Mouse (Mus musculus) retina, embryonic 14.5 days (tissue): ENCODE measurements at regions not wholly inside any gene's neighbourhood (a gene's known extent, or its start where the extent isn't known, plus 50 kb on each side); places are given as distances from the start of the nearest gene placed in this dataset.
A peak's percentile ranks its signal among the peaks of the same experiment; 100 is the strongest.

Experiments used
- DNase-seq: peaks from one replicate; pipeline ENCODE4 v3.0.0-alpha.2; 2015; ENCODE audit warnings: low spot score

DNA sequence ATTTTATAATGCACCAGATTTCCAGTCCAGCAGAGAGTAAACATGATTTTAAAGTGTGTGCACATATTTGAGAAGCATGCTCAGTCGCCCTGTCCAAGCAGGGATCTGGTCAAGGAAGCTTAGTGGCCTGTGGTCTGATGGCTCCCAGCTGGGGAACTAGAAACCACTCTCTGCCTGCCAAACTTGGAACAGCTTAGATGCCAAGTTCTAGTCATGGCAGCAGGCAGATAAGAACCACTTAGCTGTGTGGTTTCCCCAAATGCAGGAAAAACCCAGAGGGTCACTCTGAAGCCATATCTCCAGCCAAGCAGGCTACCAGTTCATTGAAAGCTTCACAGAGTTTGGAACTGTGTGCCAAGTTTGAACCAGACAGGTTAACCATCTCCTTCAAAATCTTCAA is 86.1 kb downstream of the Fam114a2 start:
- no peak for DNase-seq

DNA sequence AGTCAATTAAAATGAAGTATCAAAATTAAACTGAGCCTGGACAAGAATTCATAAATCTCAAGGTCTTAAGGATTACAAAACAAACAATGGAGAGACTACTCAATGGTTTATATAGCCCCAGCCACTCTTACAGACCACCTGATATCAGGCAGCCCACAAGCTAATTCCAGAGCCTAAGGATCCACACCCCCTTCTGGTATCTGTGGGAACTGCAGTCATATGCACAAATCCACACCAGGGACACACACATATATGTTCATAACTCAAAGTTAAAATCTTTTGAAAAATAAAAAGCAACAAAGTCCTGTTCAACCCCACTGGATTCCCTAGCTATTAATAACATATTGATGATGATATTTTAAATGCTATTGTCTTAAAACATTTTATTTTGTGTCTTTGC is 86.5 kb downstream of the Fam114a2 start:
- no peak for DNase-seq

DNA sequence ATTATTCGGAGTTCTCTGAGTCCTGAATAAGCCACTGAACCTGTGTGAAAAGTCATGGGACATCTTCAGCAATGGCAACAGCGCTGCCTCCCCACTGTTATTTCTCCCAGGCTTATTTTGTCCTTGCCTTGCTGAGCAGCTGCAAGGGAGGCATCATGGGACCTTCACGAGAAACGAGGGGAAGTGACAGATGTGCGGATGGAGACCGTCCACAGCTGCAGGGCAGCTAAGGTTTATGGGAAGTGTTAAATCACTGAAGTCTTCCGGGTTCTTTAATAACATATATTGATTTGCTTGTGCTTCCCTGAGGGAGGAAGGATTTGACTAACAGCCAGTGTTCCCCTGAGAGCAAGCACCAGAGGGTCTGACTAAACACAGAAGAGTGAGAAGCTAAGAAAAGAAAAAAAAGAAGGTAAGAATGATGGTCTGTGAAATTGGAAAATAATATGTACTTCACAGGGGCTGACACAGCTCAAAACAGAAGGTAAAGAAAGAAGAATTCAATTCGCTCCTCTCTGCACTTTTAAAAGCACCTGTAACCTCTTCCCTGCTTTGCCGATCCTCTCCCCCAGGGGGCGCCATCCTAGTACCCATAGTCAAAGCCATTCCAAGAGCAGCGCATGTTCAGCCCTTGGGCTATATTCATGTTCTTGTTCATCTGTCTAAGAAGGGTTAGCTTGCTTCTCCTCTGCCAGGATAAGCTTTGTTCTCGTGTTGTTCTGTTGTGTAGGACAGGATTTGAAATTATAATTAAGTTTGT is 92.2 kb downstream of the Fam114a2 start:
- peak; percentile 22 for DNase-seq

DNA sequence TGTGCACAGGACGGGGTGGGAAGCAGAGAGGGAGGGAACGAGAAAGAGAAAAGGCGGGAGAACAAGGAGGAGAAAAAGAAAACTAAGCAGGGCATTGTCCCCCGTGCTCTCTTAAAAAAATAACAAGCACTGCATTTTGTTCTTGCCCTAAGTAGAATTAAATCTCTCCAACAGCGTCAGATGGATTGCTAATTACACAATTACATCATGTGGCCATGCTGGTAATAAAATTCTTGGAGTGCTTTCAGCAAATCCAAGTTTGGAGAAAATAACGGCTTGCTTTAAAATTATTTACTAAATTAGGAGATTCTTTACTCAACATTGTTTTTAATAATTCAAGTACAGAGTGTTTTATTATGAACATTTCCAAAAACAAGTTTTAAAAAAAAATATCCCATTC is 99.0 kb downstream of the Fam114a2 start:
- no peak for DNase-seq

DNA sequence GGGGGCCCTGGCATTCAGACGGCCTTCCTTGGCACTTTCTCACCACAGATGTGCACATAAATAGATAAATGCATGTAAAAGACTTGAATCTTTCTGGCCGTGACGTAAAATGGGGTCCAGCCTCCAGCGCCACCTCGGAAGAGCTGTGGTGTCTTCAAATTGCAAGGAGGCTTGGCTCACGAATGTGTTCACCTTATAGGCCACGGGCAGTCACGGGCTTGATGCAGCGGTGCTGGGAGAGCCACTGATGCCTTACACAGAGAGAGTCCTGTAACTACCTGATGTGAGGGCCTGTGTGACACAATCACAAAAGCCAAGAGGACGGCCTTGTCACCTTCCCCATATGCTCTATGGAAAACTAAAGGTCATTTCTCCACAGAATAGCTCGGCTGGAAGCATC is 102.4 kb downstream of the Fam114a2 start:
- DNase-seq: no peak

DNA sequence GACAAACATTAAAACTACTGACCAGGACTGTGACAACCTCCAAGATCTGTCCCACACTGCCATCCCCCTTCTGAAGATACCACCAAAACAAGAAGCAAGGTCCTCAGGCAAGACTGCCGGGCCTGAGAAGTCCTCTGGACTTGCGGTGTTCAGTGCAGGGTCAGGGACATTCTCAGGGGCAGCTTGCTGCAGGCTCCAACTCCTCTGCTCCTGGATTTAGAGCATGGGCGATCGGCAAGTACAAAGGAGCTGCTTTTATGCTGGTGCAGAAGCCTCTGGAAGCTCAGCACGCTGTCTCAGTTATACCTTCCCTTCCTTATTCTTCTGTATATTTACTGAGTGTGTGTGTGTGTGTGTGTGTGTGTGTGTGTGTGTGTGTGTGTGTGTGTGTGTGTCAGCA is 103.2 kb downstream of the Fam114a2 start:
- no peak for DNase-seq

DNA sequence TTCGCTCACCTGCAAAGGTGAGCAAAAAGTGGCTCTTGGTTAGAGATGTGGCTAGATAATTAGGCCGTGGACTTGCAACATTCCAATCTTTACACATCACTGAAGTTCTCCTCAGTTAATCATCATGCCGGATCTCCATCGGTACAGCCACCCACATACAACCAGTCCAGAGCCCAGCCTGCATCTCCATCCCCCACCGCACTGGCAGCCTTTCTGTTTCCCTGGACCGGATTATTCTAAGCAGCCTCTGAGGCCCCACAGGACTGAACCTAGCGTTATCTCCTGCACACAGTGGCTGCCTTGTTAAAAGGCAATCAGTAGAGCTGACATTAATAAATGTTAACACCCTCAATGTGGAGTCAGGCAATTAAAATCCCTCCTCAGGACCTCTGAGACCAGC is 103.7 kb downstream of the Fam114a2 start:
- DNase-seq: peak; percentile 66

DNA sequence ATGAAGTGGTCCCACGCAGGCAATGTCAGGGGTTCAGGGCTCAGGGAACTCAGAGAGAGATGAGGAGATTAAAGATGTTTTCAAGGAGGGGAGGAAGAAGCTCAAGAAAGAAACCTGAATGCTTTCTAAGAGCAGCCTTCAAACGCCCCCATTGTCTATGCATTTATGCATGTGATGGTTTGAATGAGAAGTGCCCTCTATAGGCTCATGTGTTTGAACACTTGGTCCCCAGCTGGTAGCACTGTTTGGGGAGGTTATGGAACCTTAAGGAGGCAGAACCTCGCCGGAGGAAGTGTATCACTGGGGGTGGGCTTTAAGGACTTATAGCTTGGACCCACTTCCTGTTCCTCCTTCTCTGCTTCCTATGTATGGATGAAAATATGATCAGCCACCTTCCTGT is 105.1 kb downstream of the Fam114a2 start:
- no peak for DNase-seq

DNA sequence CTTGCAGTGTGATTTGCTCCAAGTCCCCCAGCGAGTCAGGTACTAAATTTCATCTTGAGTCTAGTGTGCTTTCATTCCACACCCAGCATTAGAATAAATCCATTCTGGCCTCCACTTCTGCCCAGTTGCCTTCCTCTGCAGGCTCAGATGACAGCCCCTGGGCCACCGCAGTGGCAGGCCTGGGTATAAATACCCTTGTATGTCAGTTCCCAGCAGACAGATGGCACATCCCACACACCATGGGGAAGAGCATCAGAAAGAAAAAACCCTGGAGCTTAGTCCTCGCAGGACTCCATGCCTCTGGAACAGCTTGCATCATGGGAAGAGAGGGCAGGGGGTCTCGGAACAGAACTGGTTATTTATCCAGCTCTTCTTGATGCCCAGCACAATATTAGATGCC is 105.7 kb downstream of the Fam114a2 start:
- DNase-seq: no peak

DNA sequence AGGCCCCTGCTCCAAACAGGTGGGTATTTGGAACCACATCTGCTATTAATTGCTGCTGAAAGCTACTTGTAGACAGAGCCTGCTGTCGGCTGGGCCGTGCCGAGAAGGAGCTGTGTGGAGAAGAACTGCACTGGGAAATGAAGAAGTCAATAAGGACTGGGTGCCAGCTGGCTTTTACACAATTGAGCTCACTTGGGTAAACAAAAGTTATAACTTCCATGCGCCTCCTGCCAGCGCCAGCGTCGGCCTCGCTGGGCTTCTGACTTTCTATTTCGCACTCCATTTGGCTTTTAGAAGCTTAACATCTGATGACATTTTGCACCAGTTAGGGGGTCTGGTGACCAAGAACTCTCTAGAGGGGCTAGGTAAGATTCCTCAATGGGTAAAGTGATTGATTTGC is 114.2 kb downstream of the Fam114a2 start:
- DNase-seq: no peak

DNA sequence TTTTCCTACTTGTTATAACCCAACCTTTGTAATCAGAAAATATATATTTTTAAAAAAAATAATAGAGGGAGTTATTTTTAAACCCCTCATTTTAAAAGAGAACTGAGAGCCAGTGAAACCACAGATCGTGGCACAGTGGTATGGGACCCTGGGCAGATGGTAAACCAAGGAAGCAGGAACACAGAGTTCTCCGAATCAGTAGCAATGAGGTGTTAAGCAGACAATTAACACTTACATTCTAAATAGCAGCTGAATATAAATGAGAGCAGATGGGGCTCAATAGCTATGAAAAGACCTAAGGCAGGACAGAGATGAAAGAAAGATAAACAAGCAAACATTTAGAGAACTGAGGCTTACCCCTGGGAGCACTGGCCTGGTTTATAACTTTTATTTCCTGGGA is 116.8 kb downstream of the Fam114a2 start:
- no peak for DNase-seq

DNA sequence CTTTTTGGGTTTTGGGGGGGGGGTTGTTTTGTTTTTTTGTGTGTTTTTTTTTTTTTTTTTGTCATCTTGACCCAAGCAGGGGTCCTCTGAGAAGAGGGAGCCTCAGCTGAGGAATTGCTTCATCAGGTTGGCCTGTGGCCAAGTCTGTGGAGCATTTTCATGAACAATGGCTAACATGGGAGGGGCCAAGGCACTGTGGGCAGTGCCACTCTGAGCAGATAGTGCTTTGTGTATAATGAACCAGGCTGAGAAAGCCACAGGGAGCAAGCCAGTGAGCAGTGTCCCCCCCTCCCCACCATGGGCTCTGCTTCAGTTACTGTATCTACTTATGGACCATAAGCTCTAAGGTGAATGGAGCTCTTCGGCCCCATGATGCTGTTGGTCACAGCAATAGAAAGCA is 119.1 kb downstream of the Fam114a2 start:
- no peak for DNase-seq

DNA sequence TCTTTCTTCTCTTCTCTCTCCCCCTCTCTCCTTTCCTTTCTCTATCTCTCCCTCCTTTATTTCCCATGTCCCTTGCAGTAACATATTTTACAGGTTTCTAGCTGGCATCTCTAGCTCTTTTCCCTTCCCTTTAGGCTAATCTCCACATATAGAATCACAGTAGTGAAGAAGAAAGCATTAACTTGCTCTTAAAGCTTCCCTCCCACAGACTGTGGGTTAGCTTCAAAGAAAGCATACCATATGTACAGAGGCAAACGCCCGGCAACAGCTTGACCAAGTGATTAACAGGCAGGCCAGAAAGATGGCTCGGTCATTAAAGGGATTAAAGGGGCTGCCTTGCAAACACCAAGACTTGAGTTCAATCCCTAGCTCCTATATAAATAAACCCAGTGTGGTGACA is 122.0 kb downstream of the Fam114a2 start:
- DNase-seq: no peak

DNA sequence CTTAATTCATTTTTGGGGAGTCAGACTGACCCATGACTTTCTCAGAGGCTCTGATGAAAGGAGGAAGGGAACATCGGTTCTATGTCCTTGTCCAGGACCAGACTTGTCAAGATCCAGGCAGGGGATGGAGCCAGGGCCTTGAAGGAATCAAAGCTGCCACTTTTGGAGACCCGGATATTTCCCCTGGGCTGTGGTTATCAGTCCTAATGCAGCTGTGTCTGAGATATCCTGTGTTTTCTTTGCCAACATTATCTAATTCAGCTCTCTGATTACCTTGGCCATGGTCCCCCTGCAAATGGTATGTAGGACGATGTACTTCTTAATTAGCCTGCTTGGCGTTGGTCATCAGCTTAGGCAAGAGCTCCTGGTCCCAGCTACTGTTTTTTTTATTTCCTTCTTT is 127.6 kb downstream of the Fam114a2 start:
- no peak for DNase-seq
